Mouse (Mus musculus): ENCODE results near the gene C130074G19Rik. TPM values are rescaled to one million over a fixed set of nuclear protein-coding genes. Genes with fewer than 3 reads are reported as not detected.

The C130074G19Rik gene
- total and polyA plus RNA-seq, 3 experiments, result not detected

DNA sequence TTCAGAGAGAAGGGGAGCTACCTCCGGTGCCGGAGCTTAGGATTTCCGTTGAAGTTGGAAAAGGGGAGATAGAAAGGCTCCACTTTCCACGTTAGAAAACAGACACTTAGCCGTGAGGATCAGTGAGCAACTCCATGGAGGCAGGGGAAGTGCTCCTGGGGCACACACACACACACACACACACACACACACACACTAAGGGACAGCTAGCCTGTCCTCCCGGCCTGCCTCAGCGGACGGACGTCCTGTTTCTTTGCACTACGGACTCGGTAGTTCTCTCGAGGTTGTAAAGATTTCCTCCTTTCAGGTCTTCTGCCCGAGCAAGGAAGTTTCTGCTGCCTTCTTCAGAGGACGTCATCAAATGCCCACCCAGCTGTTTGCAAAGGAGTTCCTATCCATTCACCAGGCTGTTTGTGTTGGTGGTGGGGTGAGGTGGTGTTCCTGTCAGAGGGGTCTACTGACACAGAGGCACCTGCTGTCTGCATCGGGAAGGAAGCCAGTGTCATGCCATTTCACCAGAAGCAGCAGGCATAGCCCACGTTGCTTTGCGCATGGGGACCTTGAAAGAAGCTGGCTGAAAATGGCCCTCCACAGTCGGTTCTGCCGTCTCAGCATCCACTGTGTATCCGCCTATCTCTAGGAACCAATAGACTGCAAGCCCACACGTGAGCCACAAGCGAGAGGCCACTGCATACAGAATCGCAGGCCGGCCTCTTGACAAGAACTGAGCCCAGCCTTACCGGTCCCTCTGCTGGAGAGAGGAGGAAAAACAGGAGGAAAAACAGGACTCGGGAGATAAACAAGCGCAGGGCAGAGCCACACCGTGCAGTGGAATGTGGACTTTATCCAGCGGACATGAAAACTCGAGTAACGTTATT lies 31.0 kb downstream of the C130074G19Rik start:
- ATAC-seq (ENCODE audit: extremely low read depth, insufficient number of reproducible peaks, low FRiP score, poor library complexity, severe bottlenecking), result peak; percentile 71; the same call in 1 of the 2 replicates
- no peaks in the 10 kb centered on the region for H3K9me3 ChIP-seq (replicated peaks)
- H3K4me3 ChIP-seq (ENCODE audit: low read depth, low read length), result no peak overlapping the region
- TF ChIP-seq GATA1 (IDR thresholded peaks at IDR 0.05; ENCODE audit: borderline replicate concordance, low read length) (no peak), TAL1 (conservative IDR thresholded peaks at IDR 0.05; ENCODE audit: low read depth, low read length) (no peak), CTCF (IDR thresholded peaks at IDR 0.05; ENCODE audit: low read depth, low read length) (no peak), GATA2 (IDR thresholded peaks at IDR 0.05; ENCODE audit: borderline replicate concordance, low read depth, low read length) (no peak), POLR2AphosphoS5 (IDR thresholded peaks at IDR 0.05; ENCODE audit: insufficient replicate concordance, low read depth, low read length) (no peak)
- H3K4me1 ChIP-seq (ENCODE audit: insufficient read depth, low read depth, low read length), result peaks cover 16% of the 10 kb centered on the region
- H3K36me3 ChIP-seq (replicated peaks), result no peaks in the 10 kb centered on the region
- DNase-seq (ENCODE audit: low spot score), result peak; percentile 26
- peaks cover 11% of the 10 kb centered on the region for H3K27me3 ChIP-seq (ENCODE audit: insufficient read depth, low read length)

DNA sequence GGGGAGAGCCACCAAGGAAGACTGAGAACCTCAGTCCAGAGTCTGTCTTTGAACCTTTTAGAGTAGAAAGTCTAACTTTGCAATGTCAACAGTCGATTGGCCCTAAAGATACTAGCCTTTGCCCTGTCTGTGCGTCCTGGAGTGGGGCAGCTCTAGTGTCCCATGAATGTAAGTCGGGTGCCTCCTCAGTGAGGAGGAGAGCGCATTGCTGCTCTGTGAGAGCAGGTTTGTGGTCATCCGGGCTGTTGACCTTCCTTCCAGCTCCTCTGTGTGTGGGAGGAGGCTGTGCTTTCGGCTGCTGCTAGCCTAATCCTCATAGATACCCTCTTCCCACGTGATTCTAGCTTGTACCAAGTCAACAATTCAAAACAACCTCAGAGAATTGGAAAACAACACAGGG lies 31.9 kb downstream of the C130074G19Rik start:
- ATAC-seq (ENCODE audit: extremely low read depth, insufficient number of reproducible peaks, low FRiP score, poor library complexity, severe bottlenecking), result no peak
- peaks cover 24% of the 10 kb centered on the region for H3K4me1 ChIP-seq (ENCODE audit: insufficient read depth, low read depth, low read length)
- H3K36me3 ChIP-seq (replicated peaks), result no peaks in the 10 kb centered on the region
- peaks cover 11% of the 10 kb centered on the region for H3K27me3 ChIP-seq (ENCODE audit: insufficient read depth, low read length)
- DNase-seq (ENCODE audit: low spot score), result no peak
- H3K4me3 ChIP-seq (ENCODE audit: low read depth, low read length), result no peak overlapping the region
- no peak for TF ChIP-seq GATA2 (IDR thresholded peaks at IDR 0.05; ENCODE audit: borderline replicate concordance, low read depth, low read length)
- no peak for TF ChIP-seq POLR2AphosphoS5 (IDR thresholded peaks at IDR 0.05; ENCODE audit: insufficient replicate concordance, low read depth, low read length)
- no peak for TF ChIP-seq TAL1 (conservative IDR thresholded peaks at IDR 0.05; ENCODE audit: low read depth, low read length)
- TF ChIP-seq GATA1 (IDR thresholded peaks at IDR 0.05; ENCODE audit: borderline replicate concordance, low read length), result no peak
- no peak for TF ChIP-seq CTCF (IDR thresholded peaks at IDR 0.05; ENCODE audit: low read depth, low read length)
- H3K9me3 ChIP-seq (replicated peaks), result no peaks in the 10 kb centered on the region

DNA sequence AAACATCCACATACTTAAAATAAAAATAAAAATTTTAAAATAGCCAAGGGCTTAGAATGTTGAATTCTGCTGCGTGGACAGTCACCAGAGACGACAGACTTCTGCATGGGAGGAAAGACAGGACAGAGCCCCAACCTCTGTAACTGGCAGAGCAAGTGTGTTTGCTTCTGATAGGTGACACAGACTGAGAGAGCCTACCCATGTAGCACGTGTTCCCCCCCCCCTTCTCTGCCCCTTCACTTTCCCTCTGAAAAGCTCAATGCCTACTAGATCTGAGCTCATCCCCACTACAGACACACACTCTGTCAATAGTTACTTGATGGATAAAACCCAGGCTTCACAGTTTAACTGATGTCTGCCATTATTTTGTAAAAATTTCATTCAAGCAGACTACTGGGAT lies 36.0 kb downstream of the C130074G19Rik start:
- ATAC-seq (ENCODE audit: extremely low read depth, insufficient number of reproducible peaks, low FRiP score, poor library complexity, severe bottlenecking), result no peak
- H3K36me3 ChIP-seq (replicated peaks), result peaks cover 18% of the 10 kb centered on the region
- TF ChIP-seq CTCF (IDR thresholded peaks at IDR 0.05; ENCODE audit: low read depth, low read length) (no peak), POLR2AphosphoS5 (IDR thresholded peaks at IDR 0.05; ENCODE audit: insufficient replicate concordance, low read depth, low read length) (no peak)
- DNase-seq (ENCODE audit: low spot score), result no peak
- no peaks in the 10 kb centered on the region for H3K9me3 ChIP-seq (replicated peaks)
- no peak overlapping the region; the same call in 1 of the 2 replicates for H3K4me3 ChIP-seq (ENCODE audit: low read depth, low read length)
- H3K27me3 ChIP-seq (ENCODE audit: insufficient read depth, low read length), result peaks cover 6% of the 10 kb centered on the region
- peaks cover 32% of the 10 kb centered on the region for H3K4me1 ChIP-seq (ENCODE audit: insufficient read depth, low read depth, low read length)

DNA sequence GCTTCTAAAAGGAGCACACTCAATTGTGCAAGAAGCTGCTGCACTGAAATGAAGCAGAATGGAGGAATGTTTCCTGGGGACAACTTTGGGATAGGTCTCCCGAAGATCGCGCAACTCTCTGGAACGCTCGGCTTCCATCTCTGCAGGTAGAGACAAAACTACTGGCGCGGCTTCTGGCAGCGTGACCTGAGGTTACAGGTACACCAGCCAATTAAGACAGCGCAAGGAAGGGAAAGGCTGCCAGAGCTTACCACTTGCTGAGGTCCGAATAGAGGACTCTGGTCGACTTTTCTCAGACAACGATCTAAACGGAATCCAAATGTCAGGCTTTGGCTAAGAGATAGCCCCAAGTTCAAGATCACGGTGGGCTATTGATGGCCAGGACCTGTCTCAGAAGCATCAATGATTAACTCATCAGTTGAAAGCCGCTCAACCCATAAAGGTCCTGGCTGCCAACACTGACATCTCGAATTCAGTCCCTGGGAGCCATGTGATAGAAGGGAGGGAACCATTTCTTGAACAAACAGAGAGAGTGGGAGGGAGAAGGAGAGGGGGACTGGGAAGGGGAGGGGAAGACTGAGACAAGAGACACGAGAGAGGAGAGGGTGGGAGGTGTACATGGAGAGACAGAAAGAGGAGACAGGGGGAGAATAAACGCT lies 36.8 kb downstream of the C130074G19Rik start, which contains the start of gene Marc2:
Gene Marc2, minus strand, starts transcription at position 360 of the 659 bp plus-strand sequence.
- Histone ChIP-seq H3K4me1 (ENCODE audit: insufficient read depth, low read depth, low read length) (peaks cover 33% of the 10 kb centered on the region), H3K27me3 (ENCODE audit: insufficient read depth, low read length) (peaks cover 2% of the 10 kb centered on the region), H3K4me3 (ENCODE audit: low read depth, low read length) (peak within 1 kb of the TSS; percentile 97), H3K36me3 (replicated peaks) (peaks cover 25% of the 10 kb centered on the region), H3K9me3 (replicated peaks) (no peaks in the 10 kb centered on the region)
- ATAC-seq (ENCODE audit: extremely low read depth, insufficient number of reproducible peaks, low FRiP score, poor library complexity, severe bottlenecking) (peak; percentile 23; the same call in 1 of the 2 replicates), DNase-seq (ENCODE audit: low spot score) (peak; percentile 15)
- TF ChIP-seq TAL1 (conservative IDR thresholded peaks at IDR 0.05; ENCODE audit: low read depth, low read length), result no peak
- no peak for TF ChIP-seq POLR2AphosphoS5 (IDR thresholded peaks at IDR 0.05; ENCODE audit: insufficient replicate concordance, low read depth, low read length)
- no peak for TF ChIP-seq GATA1 (IDR thresholded peaks at IDR 0.05; ENCODE audit: borderline replicate concordance, low read length)
- no peak for TF ChIP-seq CTCF (IDR thresholded peaks at IDR 0.05; ENCODE audit: low read depth, low read length)
- TF ChIP-seq GATA2 (IDR thresholded peaks at IDR 0.05; ENCODE audit: borderline replicate concordance, low read depth, low read length), result no peak

DNA sequence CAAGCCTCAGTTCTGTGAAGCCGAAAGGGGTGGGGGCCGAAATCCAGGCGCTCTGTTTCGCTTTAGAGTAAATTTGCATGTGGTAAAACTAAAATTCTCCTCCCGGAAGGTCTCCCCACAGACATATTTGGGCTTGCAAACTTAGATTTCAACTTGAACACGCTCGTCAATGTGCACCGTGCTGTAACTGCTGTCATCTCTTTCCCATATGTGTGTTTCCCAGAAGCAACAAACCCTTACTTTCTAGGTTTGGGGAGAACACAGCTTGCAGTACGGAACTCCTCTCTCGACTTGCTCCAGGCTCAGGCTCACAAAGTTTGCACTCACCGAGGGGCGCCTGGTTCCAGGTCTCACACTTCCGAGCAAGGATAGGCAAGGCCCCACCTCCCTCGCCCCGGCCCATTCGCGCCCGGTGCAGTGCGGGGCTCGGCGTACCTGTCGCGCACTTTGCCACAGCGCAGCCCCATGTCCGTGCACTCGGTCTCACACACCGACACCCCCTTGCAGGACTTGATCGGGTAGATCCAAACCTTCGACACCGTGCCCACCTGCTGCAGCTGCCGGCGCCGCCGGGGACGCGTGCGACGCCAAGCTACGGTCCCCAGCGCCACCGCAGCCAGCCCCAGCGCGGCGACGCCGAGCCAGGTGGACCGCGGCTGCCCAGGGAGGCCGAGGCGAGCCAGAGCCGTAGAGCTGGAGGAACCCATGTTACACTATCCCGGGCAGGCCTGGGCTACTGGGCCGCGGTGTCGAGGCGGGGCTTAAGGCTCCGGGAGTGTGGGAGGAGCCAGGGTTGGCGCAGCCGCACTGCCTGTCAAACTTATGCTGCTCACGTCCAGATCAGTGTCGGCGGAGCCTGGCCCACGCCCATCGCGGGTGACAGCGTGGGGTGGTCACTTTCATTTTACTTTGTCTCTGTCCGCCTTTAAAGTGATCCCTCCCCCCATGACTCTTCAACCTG lies 37.6 kb downstream of the C130074G19Rik start:
- Histone ChIP-seq H3K4me3 (ENCODE audit: low read depth, low read length) (peak overlapping the region; percentile 97), H3K9me3 (replicated peaks) (no peaks in the 10 kb centered on the region), H3K27me3 (ENCODE audit: insufficient read depth, low read length) (no peaks in the 10 kb centered on the region), H3K36me3 (replicated peaks) (peaks cover 33% of the 10 kb centered on the region), H3K4me1 (ENCODE audit: insufficient read depth, low read depth, low read length) (peaks cover 34% of the 10 kb centered on the region)
- TF ChIP-seq GATA1 (IDR thresholded peaks at IDR 0.05; ENCODE audit: borderline replicate concordance, low read length) (no peak), CTCF (IDR thresholded peaks at IDR 0.05; ENCODE audit: low read depth, low read length) (no peak), GATA2 (IDR thresholded peaks at IDR 0.05; ENCODE audit: borderline replicate concordance, low read depth, low read length) (no peak), TAL1 (conservative IDR thresholded peaks at IDR 0.05; ENCODE audit: low read depth, low read length) (no peak), POLR2AphosphoS5 (IDR thresholded peaks at IDR 0.05; ENCODE audit: insufficient replicate concordance, low read depth, low read length) (no peak)
- ATAC-seq (ENCODE audit: extremely low read depth, insufficient number of reproducible peaks, low FRiP score, poor library complexity, severe bottlenecking), result peak; percentile 90
- DNase-seq (ENCODE audit: low spot score), result peak; percentile 89
